8 mouse cellular contexts compared by ENCODE assay signal in genomic region chr9:71543443-71544222, GRCm38 (mm10). TPM values are rescaled to one million over a fixed set of nuclear protein-coding genes. Genes with fewer than 3 reads are reported as not detected.
DNase-seq lines count a peak whose midpoint lies in the region; ATAC-seq and TF ChIP-seq lines count a peak whose summit lies in the region.

No protein-coding gene starts in this region.

- no peaks in the 10 kb centered on the region for H3K36me3 ChIP-seq in embryonic facial prominence, embryonic 14.5 days (ENCODE audit: control insufficient read depth, insufficient read depth, low read length)
- peaks cover 18% of the 10 kb centered on the region; the same call in 1 of the 2 replicates for H3K36me3 ChIP-seq in heart, embryonic 10.5 days
- no peaks in the 10 kb centered on the region; the same call in 1 of the 2 replicates for H3K36me3 ChIP-seq in kidney, embryonic 14.5 days (ENCODE audit: control insufficient read depth, insufficient read depth, low read length)
- H3K36me3 ChIP-seq in limb, embryonic 14.5 days (ENCODE audit: control insufficient read depth, insufficient read depth, low read length): no peaks in the 10 kb centered on the region
- no peaks in the 10 kb centered on the region for H3K36me3 ChIP-seq in splenic B cell, adult 2 months (ENCODE audit: control insufficient read depth, insufficient read depth, low read length, poor library complexity, severe bottlenecking)

- DNase-seq in 3T3-L1 (ENCODE audit: low read depth, low spot score): peak; percentile 89
- peak; percentile 44 to 64 for DNase-seq in adrenal gland, postnatal 4 days (ENCODE audit: low spot score in 2 of 2)
- DNase-seq in embryonic facial prominence, embryonic 14.5 days (ENCODE audit: low spot score): peak; percentile 94
- DNase-seq in heart, embryonic 10.5 days (ENCODE audit: low spot score): peak; percentile 88
- DNase-seq in limb, embryonic 14.5 days (ENCODE audit: low spot score): peak; percentile 91
- DNase-seq in natural killer cell, adult 2 months (ENCODE audit: low spot score in 2 of 2): peak; percentile 13 to 60
- peak; percentile 83 for DNase-seq in splenic B cell, adult 2 months (ENCODE audit: low read depth, low spot score)

- H3K4me3 ChIP-seq in embryonic facial prominence, embryonic 14.5 days (ENCODE audit: low read depth, low read length): no peak overlapping the region
- H3K4me3 ChIP-seq in heart, embryonic 10.5 days: no peak overlapping the region
- H3K4me3 ChIP-seq in kidney, embryonic 14.5 days (ENCODE audit: low read length): no peak overlapping the region
- H3K4me3 ChIP-seq in limb, embryonic 14.5 days (replicated peaks; ENCODE audit: low read length): no peak overlapping the region

- 16% methylated on average over 18 of the region's 19 CpGs for WGBS in embryonic facial prominence, embryonic 14.5 days
- 22% methylated on average over 19 of the region's 19 CpGs for WGBS in heart, embryonic 10.5 days
- WGBS in kidney, embryonic 14.5 days: 18% methylated on average over 19 of the region's 19 CpGs
- 17% methylated on average over 19 of the region's 19 CpGs for WGBS in limb, embryonic 14.5 days

- no peaks in the 10 kb centered on the region for H3K27me3 ChIP-seq in embryonic facial prominence, embryonic 14.5 days (replicated peaks; ENCODE audit: control insufficient read depth, insufficient read depth, low read length)
- 0 out of 2 replicates have a peak, but pooled peaks cover 4% of the 10 kb centered on the region for H3K27me3 ChIP-seq in heart, embryonic 10.5 days (ENCODE audit: insufficient read depth, poor library complexity, severe bottlenecking)
- H3K27me3 ChIP-seq in kidney, embryonic 14.5 days (ENCODE audit: control insufficient read depth, insufficient read depth, low read length): no peaks in the 10 kb centered on the region
- no peaks in the 10 kb centered on the region for H3K27me3 ChIP-seq in limb, embryonic 14.5 days (ENCODE audit: control insufficient read depth, insufficient read depth, low read length)
- no peaks in the 10 kb centered on the region for H3K27me3 ChIP-seq in splenic B cell, adult 2 months (ENCODE audit: control insufficient read depth, insufficient read depth, low read length, poor library complexity, severe bottlenecking)

- no peak overlapping the region; the same call in 1 of the 2 replicates for H3K9ac ChIP-seq in embryonic facial prominence, embryonic 14.5 days (ENCODE audit: low read depth, low read length)
- H3K9ac ChIP-seq in kidney, embryonic 14.5 days (ENCODE audit: low read depth, low read length): no peak overlapping the region
- no peak overlapping the region for H3K9ac ChIP-seq in limb, embryonic 14.5 days (ENCODE audit: low read depth, low read length, severe bottlenecking)

- TF ChIP-seq POLR2A in limb, embryonic 14.5 days (IDR thresholded peaks at IDR 0.05; ENCODE audit: borderline replicate concordance, extremely low read depth, insufficient read depth, insufficient read length): 0 out of 2 replicates have a peak, but pooled peaks have one; percentile 4

- ATAC-seq in embryonic facial prominence, embryonic 14.5 days (ENCODE audit: low read depth): peak; percentile 91
- peak; percentile 85 for ATAC-seq in kidney, embryonic 14.5 days (ENCODE audit: low FRiP score, low TSS enrichment)
- ATAC-seq in limb, embryonic 14.5 days (ENCODE audit: low FRiP score, low read depth): peak; percentile 79; the same call in 1 of the 2 replicates

- no peak overlapping the region for H3K4me2 ChIP-seq in embryonic facial prominence, embryonic 14.5 days (ENCODE audit: low read depth, low read length)
- no peak overlapping the region for H3K4me2 ChIP-seq in kidney, embryonic 14.5 days (replicated peaks; ENCODE audit: low read depth, low read length)
- no peak overlapping the region for H3K4me2 ChIP-seq in limb, embryonic 14.5 days (replicated peaks; ENCODE audit: low read depth, low read length, severe bottlenecking)

- H3K9me3 ChIP-seq in embryonic facial prominence, embryonic 14.5 days (ENCODE audit: control insufficient read depth, low read length): no peaks in the 10 kb centered on the region
- H3K9me3 ChIP-seq in heart, embryonic 10.5 days: no peaks in the 10 kb centered on the region
- H3K9me3 ChIP-seq in kidney, embryonic 14.5 days (ENCODE audit: control insufficient read depth, low read length): no peaks in the 10 kb centered on the region
- H3K9me3 ChIP-seq in limb, embryonic 14.5 days (ENCODE audit: control insufficient read depth, low read length): no peaks in the 10 kb centered on the region

- no peaks in the 10 kb centered on the region for H3K4me1 ChIP-seq in embryonic facial prominence, embryonic 14.5 days (ENCODE audit: control insufficient read depth, insufficient read depth, low read length)
- peaks cover 18% of the 10 kb centered on the region; the same call in 1 of the 2 replicates for H3K4me1 ChIP-seq in heart, embryonic 10.5 days
- no peaks in the 10 kb centered on the region for H3K4me1 ChIP-seq in kidney, embryonic 14.5 days (ENCODE audit: control insufficient read depth, insufficient read depth, low read length)
- H3K4me1 ChIP-seq in limb, embryonic 14.5 days (ENCODE audit: control insufficient read depth, insufficient read depth, low read length): no peaks in the 10 kb centered on the region

- H3K27ac ChIP-seq in embryonic facial prominence, embryonic 14.5 days (replicated peaks; ENCODE audit: low read depth, low read length): no peak overlapping the region
- H3K27ac ChIP-seq in heart, embryonic 10.5 days: 0 out of 2 replicates have a peak overlapping the region, but pooled peaks have one; percentile 36
- H3K27ac ChIP-seq in kidney, embryonic 14.5 days (ENCODE audit: low read depth, low read length): no peak overlapping the region
- H3K27ac ChIP-seq in limb, embryonic 14.5 days (replicated peaks; ENCODE audit: low read depth, low read length): no peak overlapping the region

RNA-seq across cellular contexts. Expression of gene Myzap, which starts 48.5 kb away (rescaled TPM):
- total RNA-seq in adrenal gland, postnatal 4 days (2021): 10 to 100 TPM; 11.4 to 13.9 TPM
- polyA plus RNA-seq in embryonic facial prominence, embryonic 14.5 days (2014; fragmentation: Nextera tagmentation; extraction: Ambion mirVana): 18.6 and 18.7 TPM in 2 replicates
- 23.4 and 38.5 TPM in 2 replicates for polyA plus RNA-seq in heart, embryonic 10.5 days (2016; fragmentation: Nextera tagmentation; extraction: Ambion mirVana)
- 18.6 and 18.7 TPM in 2 replicates for polyA plus RNA-seq in kidney, embryonic 14.5 days (2014; fragmentation: Nextera tagmentation; extraction: Ambion mirVana)
- polyA plus RNA-seq in limb, embryonic 14.5 days (2012; rRNA removed): 27.8 and 33.1 TPM in 2 replicates
- 16.1 TPM in 2 replicates for polyA plus RNA-seq in limb, embryonic 14.5 days (2014; fragmentation: Nextera tagmentation; extraction: Ambion mirVana)

RNA-seq across cellular contexts. Expression of gene Polr2m, which starts 57.9 kb away (rescaled TPM):
- 100 to 1,000 TPM; 222 to 232 TPM for total RNA-seq in adrenal gland, postnatal 4 days (2021)
- 302 and 338 TPM in 2 replicates for polyA plus RNA-seq in embryonic facial prominence, embryonic 14.5 days (2014; fragmentation: Nextera tagmentation; extraction: Ambion mirVana)
- polyA plus RNA-seq in heart, embryonic 10.5 days (2016; fragmentation: Nextera tagmentation; extraction: Ambion mirVana): 410 and 449 TPM in 2 replicates
- polyA plus RNA-seq in kidney, embryonic 14.5 days (2014; fragmentation: Nextera tagmentation; extraction: Ambion mirVana): 277 and 453 TPM in 2 replicates
- 401 and 449 TPM in 2 replicates for polyA plus RNA-seq in limb, embryonic 14.5 days (2012; rRNA removed)
- polyA plus RNA-seq in limb, embryonic 14.5 days (2014; fragmentation: Nextera tagmentation; extraction: Ambion mirVana): 336 and 359 TPM in 2 replicates

Comparison
In these comparisons a context has a peak if more than half of its experiments do, and no peak if none do; other contexts are left out.
1. DNase-seq: peak in every context shown above with its lines; median percentile 94 in embryonic facial prominence, embryonic 14.5 days; 91 in limb, embryonic 14.5 days; 89 in 3T3-L1; 88 in heart, embryonic 10.5 days; 83 in splenic B cell, adult 2 months; 54 in adrenal gland, postnatal 4 days; 36 in natural killer cell, adult 2 months.